Mouse (Mus musculus) right cerebral cortex, postnatal 14 days (tissue): ENCODE results near the gene Fndc1.
A peak's percentile ranks its signal among the peaks of the same experiment; 100 is the strongest.

Experiments
- DNase-seq: peaks from one replicate; pipeline ENCODE4 v3.0.0; 2022

Gene Fndc1

GRCm38 (mm10) chr17:7816602-7817001 is 10.5 kb downstream of the Fndc1 start:
- no peak for DNase-seq

GRCm38 (mm10) chr17:7814433-7814832 is 12.7 kb downstream of the Fndc1 start:
- no peak for DNase-seq

GRCm38 (mm10) chr17:7808043-7808442 is 19.1 kb downstream of the Fndc1 start:
- no peak for DNase-seq

- no peak for DNase-seq
These were observed 22.0 kb downstream of the Fndc1 start for GRCm38 (mm10) chr17:7805105-7805504.

- DNase-seq: no peak
These were observed 24.6 kb downstream of the Fndc1 start for GRCm38 (mm10) chr17:7802483-7802882.

- no peak for DNase-seq
These were observed 27.2 kb downstream of the Fndc1 start for GRCm38 (mm10) chr17:7799894-7800293.

- no peak for DNase-seq
These were observed 31.5 kb downstream of the Fndc1 start for GRCm38 (mm10) chr17:7795584-7795983.

- DNase-seq: no peak
These were observed 31.9 kb downstream of the Fndc1 start for GRCm38 (mm10) chr17:7795168-7795567.

- no peak for DNase-seq
These were observed 33.0 kb downstream of the Fndc1 start for GRCm38 (mm10) chr17:7794093-7794492.

GRCm38 (mm10) chr17:7790512-7790911 is 36.6 kb downstream of the Fndc1 start:
- DNase-seq: no peak

- DNase-seq: no peak
These were observed 53.0 kb downstream of the Fndc1 start for GRCm38 (mm10) chr17:7774101-7774500.

GRCm38 (mm10) chr17:7759786-7760185 is 67.3 kb downstream of the Fndc1 start:
- no peak for DNase-seq

- DNase-seq: no peak
These were observed 72.1 kb downstream of the Fndc1 start for GRCm38 (mm10) chr17:7755001-7755400.

- DNase-seq: no peak
These were observed 73.7 kb downstream of the Fndc1 start for GRCm38 (mm10) chr17:7753383-7753782.

- DNase-seq: no peak
These were observed 77.9 kb downstream of the Fndc1 start for GRCm38 (mm10) chr17:7749051-7749815.

- no peak for DNase-seq
These were observed 80.3 kb downstream of the Fndc1 start for GRCm38 (mm10) chr17:7746841-7747240.

GRCm38 (mm10) chr17:7744976-7745375 is 82.1 kb downstream of the Fndc1 start:
- peak; percentile 16 for DNase-seq

GRCm38 (mm10) chr17:7740988-7741387 is 86.1 kb downstream of the Fndc1 start:
- DNase-seq: no peak

GRCm38 (mm10) chr17:7722991-7723390 is 104.1 kb downstream of the Fndc1 start:
- no peak for DNase-seq

GRCm38 (mm10) chr17:7718886-7719285 is 108.2 kb downstream of the Fndc1 start:
- no peak for DNase-seq

- DNase-seq: no peak
These were observed 109.2 kb downstream of the Fndc1 start for GRCm38 (mm10) chr17:7717945-7718344.

- no peak for DNase-seq
These were observed 114.1 kb downstream of the Fndc1 start for GRCm38 (mm10) chr17:7713020-7713419.

GRCm38 (mm10) chr17:7707073-7707472 is 120.0 kb downstream of the Fndc1 start:
- DNase-seq: no peak

GRCm38 (mm10) chr17:7690271-7690670 is 136.8 kb downstream of the Fndc1 start:
- DNase-seq: no peak
